Mouse (Mus musculus) forebrain, embryonic 15.5 days (tissue): Measurements from ENCODE around the gene Nudt14. TPM values are rescaled to one million over a fixed set of nuclear protein-coding genes. Genes with fewer than 3 reads are reported as not detected.

Experiments
- ATAC-seq: fragments of 200-750 bp; cut with Nextera tagmentation; replicated peaks from 2 replicates; pipeline ENCODE4 v1.8.0; 2017; ENCODE audit warnings: mild to moderate bottlenecking, moderate TSS enrichment, moderate library complexity
- H3K27ac ChIP-seq: fragments of 300-500 bp; sonication (generic); replicated peaks from 2 replicates; pipeline ENCODE4 v1.5.1; 2015; ENCODE audit warnings: mild to moderate bottlenecking, inconsistent platforms
- H3K27me3 ChIP-seq: fragments of 300-500 bp; sonication (generic); 2 replicates; pipeline ENCODE4 v1.6.1; 2015; ENCODE audit warnings: inconsistent platforms
- H3K36me3 ChIP-seq: fragments of 300-500 bp; sonication (generic); 2 replicates; pipeline ENCODE4 v1.6.1; 2015; ENCODE audit warnings: mild to moderate bottlenecking, inconsistent platforms
- H3K4me1 ChIP-seq: fragments of 300-500 bp; sonication (generic); 2 replicates; pipeline ENCODE4 v1.6.1; 2015; ENCODE audit warnings: inconsistent platforms
- H3K4me2 ChIP-seq: fragments of 300-500 bp; sonication (generic); replicated peaks from 2 replicates; pipeline ENCODE4 v1.6.1; 2015; ENCODE audit warnings: mild to moderate bottlenecking, inconsistent platforms
- H3K4me3 ChIP-seq: fragments of 300-500 bp; sonication (generic); 2 replicates; pipeline ENCODE4 v1.5.1; 2015; ENCODE audit warnings: mild to moderate bottlenecking, inconsistent platforms
- H3K9ac ChIP-seq: fragments of 300-500 bp; sonication (generic); replicated peaks from 2 replicates; pipeline ENCODE4 v1.6.1; 2015; ENCODE audit warnings: mild to moderate bottlenecking, inconsistent platforms
- H3K9me3 ChIP-seq: fragments of 300-500 bp; sonication (generic); 2 replicates; pipeline ENCODE4 v1.6.1; 2016; ENCODE audit warnings: inconsistent platforms
- WGBS: fragments of 180-500 bp; shearing (Covaris S2); methylation state at CpG from one replicate; pipeline ENCODE4 v1.1.7; 2015; ENCODE audit warnings: mixed read lengths; 5-methylcytosine and 5-hydroxymethylcytosine counted together
- polyA plus RNA-seq: library from polyadenylated mRNA; unstranded; fragments of >200 nt; fragmentation: Nextera tagmentation; extraction: Ambion mirVana; gene quantifications from 2 replicates; pipeline ENCODE4 v1.2.1, GENCODE M21; 2015

Nudt14 gene
- polyA plus RNA-seq, 1 experiment from 2014 or later = 63.2 TPM

- Histone ChIP-seq H3K9me3 (no peaks in the 10 kb centered on the region), H3K27ac (no peak overlapping the region), H3K4me3 (no peak overlapping the region), H3K27me3 (no peaks in the 10 kb centered on the region), H3K9ac (no peak overlapping the region), H3K36me3 (peaks cover 97% of the 10 kb centered on the region), H3K4me1 (no peaks in the 10 kb centered on the region), H3K4me2 (no peak overlapping the region)
- no peak for ATAC-seq
- WGBS = 83% methylated on average over 13 of the region's 13 CpGs
Measured at GRCm38 (mm10) chr12:112965783-112966182, 23.9 kb upstream of the Nudt14 start.

DNA sequence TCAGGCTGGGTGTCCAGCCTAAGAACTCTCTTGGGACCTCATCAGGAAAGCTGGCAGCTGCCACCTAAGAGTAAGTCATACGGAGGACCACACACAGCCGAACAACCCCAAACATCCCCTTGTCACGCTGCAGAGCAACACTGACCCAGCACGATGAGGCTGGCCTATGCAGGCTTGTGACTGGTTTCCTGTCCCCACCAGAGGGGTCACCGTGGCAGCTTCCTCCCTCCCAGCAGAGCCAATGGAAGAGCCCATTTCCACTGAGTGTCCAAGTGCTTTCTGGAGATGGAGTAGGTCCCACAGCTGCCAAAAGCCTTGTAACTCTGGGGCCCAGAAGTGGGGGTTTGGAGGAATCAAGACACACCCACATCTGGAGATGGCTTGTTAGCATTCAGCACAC, 19.9 kb upstream of the Nudt14 start:
- H3K27ac ChIP-seq = no peak overlapping the region
- H3K36me3 ChIP-seq = peaks cover 75% of the 10 kb centered on the region
- H3K4me1 ChIP-seq = no peaks in the 10 kb centered on the region
- H3K9ac ChIP-seq = no peak overlapping the region
- H3K9me3 ChIP-seq = no peaks in the 10 kb centered on the region
- WGBS = 89% methylated on average over 5 of the region's 5 CpGs
- no peaks in the 10 kb centered on the region for H3K27me3 ChIP-seq
- no peak overlapping the region for H3K4me2 ChIP-seq
- ATAC-seq = no peak
- H3K4me3 ChIP-seq = no peak overlapping the region

GRCm38 (mm10) chr12:112961428-112961827, 19.5 kb upstream of the Nudt14 start:
- Histone ChIP-seq H3K4me2 (no peak overlapping the region), H3K27me3 (no peaks in the 10 kb centered on the region), H3K4me1 (no peaks in the 10 kb centered on the region), H3K27ac (no peak overlapping the region), H3K4me3 (no peak overlapping the region), H3K9ac (no peak overlapping the region), H3K9me3 (no peaks in the 10 kb centered on the region), H3K36me3 (peaks cover 72% of the 10 kb centered on the region)
- WGBS = 73% methylated on average over 7 of the region's 7 CpGs
- no peak for ATAC-seq

- H3K4me3 ChIP-seq = no peak overlapping the region
- H3K4me1 ChIP-seq = no peaks in the 10 kb centered on the region
- no peak overlapping the region for H3K4me2 ChIP-seq
- no peaks in the 10 kb centered on the region for H3K9me3 ChIP-seq
- no peaks in the 10 kb centered on the region for H3K27me3 ChIP-seq
- H3K36me3 ChIP-seq = peaks cover 55% of the 10 kb centered on the region
- no peak for ATAC-seq
- H3K27ac ChIP-seq = no peak overlapping the region
- 86% methylated on average over 8 of the region's 8 CpGs for WGBS
- H3K9ac ChIP-seq = no peak overlapping the region
Measured at GRCm38 (mm10) chr12:112959421-112959820, 17.5 kb upstream of the Nudt14 start.

- WGBS = 39% methylated on average over 4 of the region's 4 CpGs
- H3K27me3 ChIP-seq = no peaks in the 10 kb centered on the region
- no peak for ATAC-seq
- peaks cover 44% of the 10 kb centered on the region for H3K36me3 ChIP-seq
- no peak overlapping the region for H3K27ac ChIP-seq
- H3K9ac ChIP-seq = no peak overlapping the region
- H3K9me3 ChIP-seq = no peaks in the 10 kb centered on the region
- H3K4me3 ChIP-seq = no peak overlapping the region
- H3K4me1 ChIP-seq = no peaks in the 10 kb centered on the region
- H3K4me2 ChIP-seq = no peak overlapping the region
Measured at GRCm38 (mm10) chr12:112958303-112958702, 16.4 kb upstream of the Nudt14 start.

DNA sequence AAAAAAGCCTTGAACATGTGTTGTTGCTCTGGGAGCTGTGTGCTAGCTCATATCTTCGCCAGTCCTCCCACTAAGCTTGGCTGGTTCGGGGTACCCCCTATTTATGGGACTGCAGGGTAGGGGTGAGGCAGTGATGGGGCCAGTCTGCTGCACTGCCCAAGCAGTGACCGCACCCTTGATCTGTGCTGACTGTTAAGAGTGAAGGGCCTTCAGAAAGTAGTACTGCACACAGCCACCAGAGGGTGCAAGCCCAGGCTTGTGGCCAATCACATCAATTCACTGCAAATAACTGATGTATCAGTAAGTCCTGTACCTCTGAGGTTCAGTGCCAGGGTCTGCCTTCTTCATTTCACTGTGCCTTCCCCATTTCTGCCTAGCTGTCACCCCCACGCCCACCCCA, 13.9 kb upstream of the Nudt14 start:
- Histone ChIP-seq H3K36me3 (peaks cover 19% of the 10 kb centered on the region), H3K4me2 (no peak overlapping the region), H3K4me1 (peaks cover 6% of the 10 kb centered on the region), H3K27me3 (no peaks in the 10 kb centered on the region), H3K27ac (no peak overlapping the region), H3K4me3 (no peak overlapping the region), H3K9ac (no peak overlapping the region), H3K9me3 (no peaks in the 10 kb centered on the region)
- ATAC-seq = peak; percentile 27
- WGBS = 31% methylated on average over 4 of the region's 4 CpGs

- 80% methylated on average over 3 of the region's 3 CpGs for WGBS
- no peak overlapping the region for H3K4me2 ChIP-seq
- peaks cover 3% of the 10 kb centered on the region; the same call in 1 of the 2 replicates for H3K36me3 ChIP-seq
- no peak for ATAC-seq
- H3K4me1 ChIP-seq = peaks cover 18% of the 10 kb centered on the region
- H3K27ac ChIP-seq = no peak overlapping the region
- H3K4me3 ChIP-seq = no peak overlapping the region
- no peaks in the 10 kb centered on the region for H3K9me3 ChIP-seq
- H3K9ac ChIP-seq = no peak overlapping the region
- no peaks in the 10 kb centered on the region for H3K27me3 ChIP-seq
Measured at GRCm38 (mm10) chr12:112952926-112953565, 11.1 kb upstream of the Nudt14 start.

- H3K9me3 ChIP-seq = no peaks in the 10 kb centered on the region
- 80% methylated on average over 8 of the region's 8 CpGs for WGBS
- ATAC-seq = no peak
- peaks cover 18% of the 10 kb centered on the region for H3K4me1 ChIP-seq
- H3K27ac ChIP-seq = no peak overlapping the region
- H3K27me3 ChIP-seq = no peaks in the 10 kb centered on the region
- H3K36me3 ChIP-seq = peaks cover 3% of the 10 kb centered on the region; the same call in 1 of the 2 replicates
- no peak overlapping the region for H3K4me3 ChIP-seq
- no peak overlapping the region for H3K9ac ChIP-seq
- no peak overlapping the region for H3K4me2 ChIP-seq
Measured at GRCm38 (mm10) chr12:112952433-112952832, 10.5 kb upstream of the Nudt14 start.

- peak overlapping the region; percentile 90 for H3K4me2 ChIP-seq
- no peaks in the 10 kb centered on the region for H3K9me3 ChIP-seq
- H3K36me3 ChIP-seq = peaks cover under 1% of the 10 kb centered on the region; the same call in 1 of the 2 replicates
- peak overlapping the region; percentile 91 for H3K27ac ChIP-seq
- H3K27me3 ChIP-seq = no peaks in the 10 kb centered on the region
- no peak overlapping the region; the same call in 1 of the 2 replicates for H3K4me3 ChIP-seq
- peak overlapping the region; percentile 96; the same call in 1 of the 2 replicates for H3K9ac ChIP-seq
- ATAC-seq = no peak
- H3K4me1 ChIP-seq = peaks cover 18% of the 10 kb centered on the region
- WGBS = 28% methylated on average over 7 of the region's 7 CpGs
Measured at GRCm38 (mm10) chr12:112951150-112951842, 9.4 kb upstream of the Nudt14 start.

GRCm38 (mm10) chr12:112950761-112951129, 8.8 kb upstream of the Nudt14 start:
- peak; percentile 33 for ATAC-seq
- Histone ChIP-seq H3K27ac (peak overlapping the region; percentile 91), H3K4me2 (peak overlapping the region; percentile 90), H3K36me3 (no peaks in the 10 kb centered on the region), H3K9ac (peak overlapping the region; percentile 96), H3K27me3 (no peaks in the 10 kb centered on the region), H3K4me1 (peaks cover 18% of the 10 kb centered on the region), H3K4me3 (peak overlapping the region; percentile 85), H3K9me3 (no peaks in the 10 kb centered on the region)
- 6% methylated on average over 6 of the region's 6 CpGs for WGBS

DNA sequence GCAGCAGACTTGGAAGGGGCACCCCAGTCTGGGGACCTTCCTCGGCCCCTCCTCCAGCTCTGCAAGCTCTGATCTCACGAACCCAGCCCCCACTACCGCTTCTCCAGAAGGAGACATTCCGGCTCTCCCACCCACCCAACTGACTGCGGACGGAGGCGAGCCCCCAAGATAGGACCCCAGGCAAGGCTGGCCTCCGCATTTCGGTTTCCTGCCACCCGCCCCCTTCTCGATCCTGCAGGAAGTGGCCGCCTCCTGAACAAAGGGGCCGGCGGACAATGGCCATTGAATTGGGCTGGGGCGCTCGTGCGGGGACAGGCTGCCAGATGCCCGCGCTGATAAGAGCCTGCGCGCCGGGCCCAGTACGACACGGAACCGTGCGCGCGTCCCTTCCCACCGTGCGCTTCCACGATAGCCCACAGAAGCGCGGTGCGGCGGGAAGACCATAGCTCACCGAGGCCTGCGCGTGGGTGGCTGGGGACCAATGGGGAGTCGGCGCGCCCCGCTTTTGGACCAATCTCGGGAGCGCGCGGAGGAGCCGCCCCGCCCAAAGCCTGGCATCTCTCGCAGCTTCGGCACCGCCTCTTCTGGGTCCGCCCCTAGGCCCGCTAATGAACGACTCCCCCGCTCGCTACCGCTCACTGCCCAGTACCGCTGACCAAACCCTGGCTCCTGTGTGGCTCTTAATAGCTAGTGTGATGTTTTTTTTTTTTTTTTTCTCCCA, 8.3 kb upstream of the Nudt14 start:
- Histone ChIP-seq H3K4me3 (peak overlapping the region; percentile 85), H3K4me2 (peak overlapping the region; percentile 90), H3K27me3 (no peaks in the 10 kb centered on the region), H3K9ac (peak overlapping the region; percentile 96), H3K27ac (peak overlapping the region; percentile 91), H3K9me3 (no peaks in the 10 kb centered on the region), H3K4me1 (peaks cover 18% of the 10 kb centered on the region), H3K36me3 (no peaks in the 10 kb centered on the region)
- under 1% methylated on average over 57 of the region's 58 CpGs for WGBS
- ATAC-seq = peak; percentile 91

- Histone ChIP-seq H3K27ac (no peak overlapping the region), H3K9me3 (no peaks in the 10 kb centered on the region), H3K27me3 (no peaks in the 10 kb centered on the region), H3K4me2 (no peak overlapping the region), H3K9ac (no peak overlapping the region), H3K4me3 (no peak overlapping the region), H3K36me3 (no peaks in the 10 kb centered on the region), H3K4me1 (peaks cover 20% of the 10 kb centered on the region)
- ATAC-seq = no peak
- 25% methylated on average over 4 of the region's 4 CpGs for WGBS
Measured at GRCm38 (mm10) chr12:112947307-112947706, 5.4 kb upstream of the Nudt14 start.
